Mouse (Mus musculus): ENCODE measurements around the gene Rit1.

DNA sequence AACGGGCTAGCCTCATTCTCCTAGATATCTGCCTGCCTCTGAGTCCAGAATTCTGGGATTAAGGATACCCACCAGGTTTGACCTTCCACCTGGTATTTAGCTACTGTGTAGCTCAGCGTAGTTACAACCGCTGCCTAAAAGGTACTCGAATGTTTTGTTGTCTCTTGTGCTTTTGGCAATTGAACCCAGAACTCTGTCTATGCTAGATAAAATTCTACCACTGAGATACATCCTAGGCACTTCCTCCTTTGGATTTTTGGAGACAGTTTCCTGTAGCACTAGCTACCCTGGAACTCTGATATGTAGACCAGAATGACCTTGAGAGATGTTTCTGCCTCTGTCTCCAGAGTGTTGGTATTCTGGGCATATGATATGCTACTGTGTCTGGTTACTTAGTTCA lies 2.9 kb upstream of the Rit1 start:
- TF ChIP-seq CTCF (IDR thresholded peaks at IDR 0.05; ENCODE audit: low read depth): no peak
- TF ChIP-seq EP300 (IDR thresholded peaks at IDR 0.05; ENCODE audit: low read depth): no peak
